Mouse (Mus musculus) thymus, postnatal 14 days (tissue): Measurements from ENCODE around the gene Fkbp3.
"Not testable (repeated sequence)": the region's sequence is repeated elsewhere in the genome, so short reads cannot be mapped to it uniquely, and the experiment has no call there.

Experiments used
- DNase-seq: peaks from one replicate; pipeline ENCODE4 v3.0.0; 2021

The Fkbp3 gene

DNA sequence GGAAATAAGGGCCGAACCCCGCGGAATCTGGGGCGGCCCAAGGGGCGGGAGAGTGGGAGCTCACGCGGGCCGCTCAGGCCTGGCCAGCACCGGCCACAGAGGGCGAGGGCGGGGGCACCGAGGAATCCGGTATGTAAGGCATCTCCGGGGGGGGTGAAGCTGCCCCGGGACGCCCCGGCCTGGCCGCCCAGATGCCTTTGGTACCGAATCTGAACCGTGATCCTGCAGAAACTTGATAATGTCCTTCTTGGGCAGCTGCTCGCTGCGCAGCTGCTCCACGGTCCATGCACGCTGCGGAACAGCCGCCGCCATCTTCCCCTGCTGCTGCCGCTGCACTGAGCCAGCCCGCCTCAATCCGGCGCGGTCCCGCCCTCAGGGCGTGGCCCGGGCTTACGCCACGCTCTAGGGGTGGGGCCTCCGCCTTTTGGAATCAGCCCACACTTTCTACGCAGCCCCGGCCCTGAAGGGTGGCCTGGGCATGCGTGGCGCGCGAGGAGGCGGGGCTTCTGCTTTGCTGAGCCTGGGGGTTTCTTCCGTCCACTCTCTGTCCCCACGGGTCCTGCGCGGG, at the start of gene Fkbp3:
TSS of gene Fkbp3 (minus strand) at position 397 of the 568 bp plus-strand sequence.
- peak; percentile 98 for DNase-seq

GRCm38 (mm10) chr12:65119451-65119850, 45.6 kb upstream of the Fkbp3 start:
- DNase-seq = no peak

- no peak for DNase-seq
Observed at GRCm38 (mm10) chr12:65118968-65119367, 45.2 kb upstream of the Fkbp3 start.

- DNase-seq = not testable (repeated sequence)
Observed at GRCm38 (mm10) chr12:65114978-65115377, 41.2 kb upstream of the Fkbp3 start.

DNA sequence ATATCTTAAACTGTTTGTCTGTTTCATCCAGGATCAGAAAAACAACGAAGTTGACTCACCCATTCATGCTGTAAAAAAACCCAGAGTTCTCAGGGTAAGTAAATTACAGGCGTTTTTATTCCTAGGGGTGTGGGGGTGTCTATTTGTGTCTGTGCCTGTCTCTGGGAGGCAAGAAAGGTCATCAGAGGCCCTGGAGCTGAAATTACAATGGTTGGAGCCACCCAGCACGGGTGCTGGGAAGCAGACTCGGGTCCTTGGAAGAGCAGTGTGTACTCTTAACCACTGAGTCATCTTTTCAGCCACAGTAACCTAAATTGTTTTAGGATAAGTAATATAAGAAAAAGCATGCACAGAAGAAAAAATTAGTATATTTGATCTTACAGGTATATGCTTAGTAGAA, 40.1 kb upstream of the Fkbp3 start:
- no peak for DNase-seq

DNA sequence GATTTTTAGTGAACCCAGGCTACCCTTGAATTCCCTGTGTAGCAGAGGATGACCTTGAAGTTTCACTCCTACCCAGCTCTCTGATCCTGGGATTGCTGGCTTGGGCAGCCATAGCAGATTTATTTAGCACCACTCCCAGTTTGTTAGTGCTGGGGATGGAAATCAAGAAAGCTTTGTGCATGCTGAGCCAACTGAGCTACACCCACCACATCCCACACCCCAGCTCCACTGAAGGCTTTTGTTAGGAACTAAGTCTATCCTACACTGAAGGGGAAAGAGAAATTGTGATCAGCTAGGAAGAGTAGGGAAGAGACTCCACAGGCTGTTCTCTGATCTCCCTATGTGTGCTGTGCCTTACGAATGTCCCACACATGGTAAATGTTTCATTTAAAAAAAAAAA, 39.0 kb upstream of the Fkbp3 start:
- DNase-seq = no peak

DNA sequence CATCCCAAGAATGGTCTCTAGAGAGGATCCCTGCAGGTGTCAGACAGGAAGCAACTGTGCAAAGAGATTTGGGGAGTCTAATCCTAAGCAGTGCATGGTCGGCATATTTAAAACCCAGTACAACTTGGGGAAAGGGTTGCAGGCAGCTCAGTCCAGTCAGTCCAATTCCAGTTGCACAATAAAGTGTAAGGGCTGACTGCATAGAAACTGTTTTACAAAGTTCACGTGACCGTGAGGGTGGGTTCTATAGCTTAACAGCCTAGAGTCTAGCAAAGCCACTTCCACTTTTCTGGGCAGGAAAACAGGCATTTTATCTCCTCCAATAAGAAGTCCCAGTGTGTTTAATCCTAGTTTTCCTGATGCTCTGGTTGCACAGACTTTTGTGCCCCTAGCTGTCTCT, 37.7 kb upstream of the Fkbp3 start:
- DNase-seq = no peak

DNA sequence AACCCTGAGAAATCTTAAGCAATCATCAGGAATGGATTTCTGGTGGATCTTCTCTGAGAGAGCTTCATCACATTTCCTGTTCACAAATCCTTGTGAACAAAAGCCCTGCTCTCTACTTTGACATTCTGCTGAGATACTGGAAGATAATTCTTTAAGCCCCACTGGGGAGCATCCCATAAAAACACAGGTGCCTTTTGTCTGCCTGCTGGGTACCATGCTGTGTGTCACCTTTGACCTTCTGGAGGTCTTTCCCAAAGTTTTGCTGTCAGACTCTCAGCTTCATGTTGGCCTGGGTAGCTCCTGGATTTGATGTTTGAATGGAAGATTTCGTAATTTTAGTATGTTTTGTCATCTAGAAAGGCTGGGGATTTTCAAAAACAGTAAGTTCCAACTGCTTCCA, 34.9 kb upstream of the Fkbp3 start:
- DNase-seq = no peak

GRCm38 (mm10) chr12:65076906-65077305, 3.1 kb upstream of the Fkbp3 start:
- no peak for DNase-seq

DNA sequence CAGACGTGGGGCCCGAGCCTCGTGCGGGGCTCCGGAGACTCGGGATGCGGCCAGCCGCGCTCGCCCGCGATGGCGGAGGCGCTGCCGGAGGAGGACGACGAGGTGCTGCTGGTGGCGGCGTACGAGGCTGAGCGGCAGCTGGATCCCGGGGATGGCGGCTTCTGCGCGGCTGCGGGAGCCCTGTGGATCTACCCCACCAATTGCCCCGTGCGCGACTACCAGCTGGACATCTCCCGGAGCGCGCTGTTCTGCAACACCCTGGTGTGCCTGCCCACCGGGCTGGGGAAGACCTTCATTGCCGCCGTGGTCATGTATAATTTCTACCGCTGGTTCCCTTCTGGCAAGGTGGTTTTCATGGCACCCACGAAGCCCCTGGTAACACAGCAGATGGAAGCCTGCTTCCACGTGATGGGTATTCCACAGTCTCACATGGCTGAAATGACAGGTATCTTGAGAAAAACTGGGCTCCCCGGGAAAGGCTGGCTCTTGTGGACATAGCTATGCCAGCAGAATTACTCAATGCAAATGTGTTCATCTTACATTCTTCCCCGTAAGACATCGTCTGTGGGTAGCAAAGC, 2.0 kb upstream of the Fkbp3 start:
- no peak for DNase-seq

DNA sequence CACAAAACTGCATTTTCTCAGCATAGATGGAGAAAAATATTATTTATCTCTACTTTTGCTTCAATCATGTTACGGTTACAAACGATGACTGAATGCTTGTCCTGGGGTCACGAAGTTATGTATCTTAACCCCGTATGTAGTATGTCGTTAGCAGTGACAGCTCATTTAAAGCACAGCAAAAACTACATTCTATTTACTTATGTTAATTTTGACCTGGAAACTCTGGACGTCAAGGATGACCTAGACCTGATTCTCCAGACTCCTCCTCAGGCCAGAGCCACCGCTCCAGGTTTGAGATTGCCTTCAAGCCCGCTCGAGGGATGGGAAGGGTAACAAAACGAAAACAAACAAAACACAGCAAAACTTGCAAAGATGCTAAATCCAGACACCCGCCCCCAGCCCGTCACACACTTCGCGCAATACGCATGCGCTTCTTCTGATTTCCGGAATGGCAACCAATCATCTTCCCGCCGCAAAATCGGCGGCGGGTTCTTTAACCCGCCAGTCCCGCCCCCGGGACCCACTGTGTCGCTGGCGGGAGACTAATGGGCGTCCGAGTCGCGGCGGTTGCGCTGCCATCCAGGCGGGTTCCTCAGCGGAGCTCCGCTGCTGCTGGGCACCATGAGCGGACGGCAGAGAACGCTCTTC, 1.4 kb upstream of the Fkbp3 start, which contains the start of gene Fancm:
TSS of gene Fancm (plus strand) at position 519 of the 648 bp plus-strand sequence.
- peak; percentile 92 for DNase-seq

GRCm38 (mm10) chr12:65074651-65075050, 844 bp upstream of the Fkbp3 start:
- DNase-seq = no peak

DNA sequence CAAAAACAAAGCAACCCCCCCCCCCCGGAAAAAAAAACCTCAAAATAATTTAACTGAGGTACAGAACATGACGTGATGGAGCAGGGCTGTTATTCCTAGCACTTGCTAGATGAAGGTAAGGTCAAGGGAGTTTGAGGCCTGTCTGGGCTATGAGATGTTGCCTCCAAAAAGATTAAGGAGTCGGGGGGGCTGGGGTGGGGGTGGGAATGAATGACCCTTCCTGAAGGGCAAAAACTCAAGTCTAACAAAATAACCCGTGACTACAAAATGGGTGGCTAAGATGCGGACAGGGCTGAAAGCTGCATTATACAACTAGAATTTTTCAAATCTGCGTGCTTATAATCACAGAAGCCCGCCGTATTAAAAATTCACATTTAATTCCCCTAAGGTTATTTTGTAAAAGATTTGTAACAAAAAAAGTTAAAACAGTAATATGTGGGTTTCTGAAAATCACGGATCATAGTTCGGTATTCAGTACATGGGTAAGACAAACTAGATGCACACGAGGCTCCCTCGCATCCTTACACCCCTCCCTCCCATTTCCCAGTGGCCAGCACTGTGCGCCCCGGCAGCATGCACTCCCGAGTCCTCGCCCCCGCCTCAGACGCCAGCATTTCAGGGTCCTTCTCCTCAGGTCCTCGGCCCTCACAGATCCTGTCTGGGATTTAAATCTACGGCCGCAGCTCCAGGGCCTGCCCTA, 746 bp downstream of the Fkbp3 start:
- no peak for DNase-seq

GRCm38 (mm10) chr12:65068409-65068808, 5.4 kb downstream of the Fkbp3 start:
- DNase-seq = no peak

- no peak for DNase-seq
Observed at GRCm38 (mm10) chr12:65066234-65066633, 7.6 kb downstream of the Fkbp3 start.

DNA sequence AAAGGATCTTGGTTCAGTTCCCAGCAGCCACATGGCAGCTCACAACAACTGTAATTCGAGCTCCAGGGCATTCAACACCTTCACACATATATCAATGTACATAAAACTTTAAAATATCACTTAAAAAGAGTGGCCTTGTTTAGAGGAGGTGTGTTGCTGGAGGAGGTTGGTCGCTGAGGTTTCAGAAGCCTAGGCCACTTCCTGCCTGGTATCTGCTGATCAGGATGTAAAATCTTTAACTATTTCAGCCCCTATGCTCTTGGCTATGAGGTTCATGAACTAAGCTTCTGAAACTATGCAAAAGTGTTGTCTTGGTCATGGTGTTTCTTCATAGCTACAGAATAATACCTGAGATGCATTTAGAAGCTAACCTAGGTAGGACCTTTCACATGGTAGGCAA, 8.6 kb downstream of the Fkbp3 start:
- peak; percentile 20 for DNase-seq

DNA sequence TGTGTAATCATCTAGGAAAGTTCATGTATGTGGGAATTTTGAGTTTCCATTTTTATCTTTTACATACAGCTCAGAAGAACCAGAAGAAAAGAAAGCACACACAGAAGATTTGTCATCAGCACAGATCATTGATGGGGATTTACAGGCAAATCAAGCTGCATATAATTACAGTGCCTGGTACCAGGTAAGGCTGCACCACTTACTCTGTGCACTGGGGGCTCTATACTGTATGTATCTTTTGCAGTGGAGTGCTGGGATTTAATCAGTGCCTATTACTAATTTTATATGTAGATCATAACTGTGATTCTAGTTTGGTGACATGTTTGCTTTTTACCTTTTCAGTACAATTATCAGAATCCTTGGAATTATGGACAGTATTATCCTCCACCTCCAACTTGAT, 12.7 kb downstream of the Fkbp3 start:
- DNase-seq = no peak

GRCm38 (mm10) chr12:65058203-65058602, 15.6 kb downstream of the Fkbp3 start:
- no peak for DNase-seq

DNA sequence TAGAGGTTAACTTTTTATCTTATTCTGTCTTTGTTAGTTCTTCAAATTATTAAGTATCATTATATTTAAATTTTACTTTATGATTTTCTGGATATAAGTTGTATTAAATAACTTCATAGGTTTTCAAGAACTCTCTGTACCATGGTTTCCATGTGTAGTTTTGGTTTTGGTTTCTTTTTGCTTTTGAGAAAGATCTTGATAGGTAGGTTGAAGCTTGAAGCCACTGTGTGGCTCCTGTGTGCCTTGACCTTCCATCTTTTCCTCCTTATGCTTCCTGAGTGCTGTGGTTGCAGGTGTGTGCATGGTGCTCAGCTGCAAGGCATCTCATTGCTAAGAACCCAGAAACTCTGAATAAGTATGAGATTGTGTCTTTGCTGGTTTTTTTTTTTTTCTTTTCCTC, 25.0 kb downstream of the Fkbp3 start:
- no peak for DNase-seq

DNA sequence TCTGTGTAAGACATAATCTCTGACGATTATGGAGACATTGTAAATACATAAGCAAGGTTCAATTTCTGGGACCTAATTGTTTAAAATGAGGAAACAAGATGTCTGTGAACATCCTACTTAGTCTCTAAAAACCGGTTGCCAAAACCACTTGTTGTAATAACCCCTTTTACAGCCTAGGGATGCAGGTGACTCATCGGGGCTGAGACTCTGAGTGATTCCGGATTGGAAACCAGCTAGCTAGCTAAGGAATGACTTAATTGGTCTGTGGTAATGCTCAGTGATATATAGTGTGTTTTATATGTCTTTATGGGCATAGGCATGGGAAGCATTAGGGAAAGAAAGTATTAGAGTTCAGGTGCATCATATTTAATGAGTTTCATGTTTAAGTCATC, 36.3 kb downstream of the Fkbp3 start:
- no peak for DNase-seq

DNA sequence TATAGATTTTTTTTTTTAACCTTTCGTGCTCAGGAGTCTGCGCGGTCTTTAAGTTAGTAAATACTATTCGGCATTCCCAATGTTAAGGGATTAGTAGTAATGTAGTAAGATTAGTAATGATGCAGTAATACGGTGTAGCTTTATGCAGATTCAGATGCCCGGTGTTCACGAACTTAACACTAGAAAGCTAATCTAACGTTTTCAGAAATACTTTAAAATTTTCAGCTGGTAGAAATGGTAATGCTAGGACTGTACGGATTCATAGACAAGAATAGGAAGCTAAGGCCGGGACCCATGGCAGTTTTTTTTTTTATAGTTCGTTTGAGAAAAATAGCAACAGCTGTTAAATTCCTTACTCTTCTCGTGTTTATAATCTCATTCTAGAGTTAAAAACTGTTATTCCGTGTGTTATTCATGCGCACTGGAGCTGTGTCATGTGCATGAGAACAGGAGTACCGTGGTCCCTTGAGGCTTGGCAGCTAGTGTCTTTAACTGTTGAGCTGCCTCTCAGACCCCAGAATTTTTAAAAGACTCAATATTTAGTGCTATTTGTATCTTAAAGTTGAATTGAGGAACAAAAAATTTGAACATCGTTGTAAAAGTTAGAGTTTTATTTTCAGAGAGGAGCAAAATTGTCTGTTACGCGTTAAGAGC, 36.8 kb downstream of the Fkbp3 start:
- no peak for DNase-seq

GRCm38 (mm10) chr12:65036190-65036870, 37.5 kb downstream of the Fkbp3 start, which contains the start of gene Prpf39:
TSS of gene Prpf39 (plus strand) at chr12:65036333.
- peak; percentile 94 for DNase-seq

- no peak for DNase-seq
Observed at GRCm38 (mm10) chr12:65035839-65036189, 38.0 kb downstream of the Fkbp3 start.
